Mouse (Mus musculus) forebrain, embryonic 10.5 days (tissue): Measurements from ENCODE around the gene Hyal3. TPM values are rescaled to one million over a fixed set of nuclear protein-coding genes. Genes with fewer than 3 reads are reported as not detected.

Source experiments
- DNase-seq: peaks from one replicate; pipeline ENCODE4 v3.0.0-alpha.2; 2017; ENCODE audit warnings: low spot score; ENCODE audit errors: extremely low spot score
- H3K27ac ChIP-seq: fragments of 300-500 bp; sonication (generic); 2 replicates; pipeline ENCODE4 v1.5.1; 2016; ENCODE audit warnings: mild to moderate bottlenecking
- H3K27me3 ChIP-seq: fragments of 300-500 bp; sonication (generic); 2 replicates; pipeline ENCODE4 v1.6.1; 2016; ENCODE audit warnings: mild to moderate bottlenecking; ENCODE audit not compliant: poor library complexity, severe bottlenecking
- H3K36me3 ChIP-seq: fragments of 300-500 bp; sonication (generic); replicated peaks from 2 replicates; pipeline ENCODE4 v1.6.1; 2016; ENCODE audit warnings: mild to moderate bottlenecking, moderate library complexity
- H3K4me1 ChIP-seq: fragments of 300-500 bp; sonication (generic); 2 replicates; pipeline ENCODE4 v1.6.1; 2016
- H3K4me3 ChIP-seq: fragments of 300-500 bp; sonication (generic); 2 replicates; pipeline ENCODE4 v1.5.1; 2016; ENCODE audit warnings: mild to moderate bottlenecking, moderate library complexity
- H3K9me3 ChIP-seq: fragments of 300-500 bp; sonication (generic); 2 replicates; pipeline ENCODE4 v1.6.1; 2016; ENCODE audit warnings: mild to moderate bottlenecking, moderate library complexity
- WGBS: fragments of 180-500 bp; shearing (Covaris S2); methylation state at CpG from one replicate; pipeline ENCODE4 v1.1.7; 2016; 5-methylcytosine and 5-hydroxymethylcytosine counted together
- polyA plus RNA-seq: library from polyadenylated mRNA; unstranded; fragments of >200 nt; fragmentation: Nextera tagmentation; extraction: Ambion mirVana; gene quantifications from 2 replicates; pipeline ENCODE4 v1.2.1, GENCODE M21; 2016

The Hyal3 gene
- polyA plus RNA-seq, 1 experiment from 2014 or later: 0.42 TPM

- Histone ChIP-seq H3K36me3 (peaks cover 32% of the 10 kb centered on the region), H3K4me3 (peak overlapping the region; percentile 4; the same call in 1 of the 2 replicates), H3K27ac (peak overlapping the region; percentile 92), H3K9me3 (no peaks in the 10 kb centered on the region), H3K27me3 (no peaks in the 10 kb centered on the region), H3K4me1 (peaks cover 69% of the 10 kb centered on the region)
- DNase-seq: no peak
- 96% methylated on average over 14 of the region's 14 CpGs for WGBS
Measured at GRCm38 (mm10) chr9:107579023-107579900, 1.4 kb upstream of the Hyal3 start.

- peaks cover 59% of the 10 kb centered on the region for H3K4me1 ChIP-seq
- H3K27me3 ChIP-seq: no peaks in the 10 kb centered on the region
- H3K27ac ChIP-seq: peak overlapping the region; percentile 92
- H3K36me3 ChIP-seq: peaks cover 19% of the 10 kb centered on the region
- WGBS: 80% methylated on average over 4 of the region's 4 CpGs
- H3K4me3 ChIP-seq: peak overlapping the region; percentile 69
- no peaks in the 10 kb centered on the region for H3K9me3 ChIP-seq
- DNase-seq: no peak
Measured at GRCm38 (mm10) chr9:107581584-107581983, 966 bp downstream of the Hyal3 start.

- 0 out of 2 replicates have a peak overlapping the region, but pooled peaks have one; percentile 92 for H3K27ac ChIP-seq
- 90% methylated on average over 7 of the region's 7 CpGs for WGBS
- no peaks in the 10 kb centered on the region for H3K9me3 ChIP-seq
- no peaks in the 10 kb centered on the region for H3K27me3 ChIP-seq
- H3K36me3 ChIP-seq: peaks cover 19% of the 10 kb centered on the region
- H3K4me1 ChIP-seq: peaks cover 56% of the 10 kb centered on the region
- DNase-seq: no peak
- peak overlapping the region; percentile 0; the same call in 1 of the 2 replicates for H3K4me3 ChIP-seq
Measured at GRCm38 (mm10) chr9:107582509-107583062, 2.0 kb downstream of the Hyal3 start.

DNA sequence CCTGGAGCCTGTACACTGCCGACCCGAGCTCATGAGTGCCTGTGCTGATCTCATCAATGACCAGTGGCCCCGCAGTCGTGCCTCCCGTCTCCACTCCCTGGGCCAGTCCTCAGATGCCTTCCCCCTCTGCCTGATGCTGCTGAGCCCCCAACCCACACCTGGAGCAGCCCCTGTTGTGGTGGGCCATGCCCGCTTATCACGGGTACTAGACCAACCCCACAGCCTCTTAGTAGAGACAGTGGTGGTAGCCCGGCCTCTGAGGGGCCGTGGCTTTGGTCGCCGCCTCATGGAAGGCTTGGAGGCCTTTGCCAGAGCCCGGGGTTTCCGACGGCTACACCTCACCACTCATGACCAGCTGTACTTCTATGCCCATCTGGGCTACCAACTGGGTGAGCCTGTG is 2.6 kb downstream of the Hyal3 start:
- Histone ChIP-seq H3K4me3 (peak overlapping the region; percentile 0; the same call in 1 of the 2 replicates), H3K9me3 (no peaks in the 10 kb centered on the region), H3K4me1 (peaks cover 55% of the 10 kb centered on the region), H3K27ac (no peak overlapping the region), H3K27me3 (no peaks in the 10 kb centered on the region), H3K36me3 (peaks cover 19% of the 10 kb centered on the region)
- 94% methylated on average over 14 of the region's 14 CpGs for WGBS
- DNase-seq: no peak

GRCm38 (mm10) chr9:107586504-107586903 is 5.9 kb downstream of the Hyal3 start:
- peak overlapping the region; percentile 82; the same call in 1 of the 2 replicates for H3K4me3 ChIP-seq
- no peaks in the 10 kb centered on the region for H3K27me3 ChIP-seq
- H3K9me3 ChIP-seq: no peaks in the 10 kb centered on the region
- peaks cover 38% of the 10 kb centered on the region for H3K36me3 ChIP-seq
- DNase-seq: no peak
- H3K4me1 ChIP-seq: peaks cover 43% of the 10 kb centered on the region
- H3K27ac ChIP-seq: peak overlapping the region; percentile 36
- whole genome bisulfite sequencing: 92% methylated on average over 5 of the region's 5 CpGs

- peak; percentile 95 for DNase-seq
- Histone ChIP-seq H3K27ac (peak within 1 kb of the TSS; percentile 90), H3K36me3 (peaks cover 45% of the 10 kb centered on the region), H3K4me1 (peaks cover 36% of the 10 kb centered on the region), H3K9me3 (no peaks in the 10 kb centered on the region), H3K4me3 (peak within 1 kb of the TSS; percentile 82), H3K27me3 (no peaks in the 10 kb centered on the region)
- WGBS: 14% methylated on average over 46 of the region's 46 CpGs
Measured at GRCm38 (mm10) chr9:107586974-107587832, 6.6 kb downstream of the Hyal3 start, which contains the start of gene Ifrd2. Ifrd2 (plus strand) TSS chr9:107587642.

DNA sequence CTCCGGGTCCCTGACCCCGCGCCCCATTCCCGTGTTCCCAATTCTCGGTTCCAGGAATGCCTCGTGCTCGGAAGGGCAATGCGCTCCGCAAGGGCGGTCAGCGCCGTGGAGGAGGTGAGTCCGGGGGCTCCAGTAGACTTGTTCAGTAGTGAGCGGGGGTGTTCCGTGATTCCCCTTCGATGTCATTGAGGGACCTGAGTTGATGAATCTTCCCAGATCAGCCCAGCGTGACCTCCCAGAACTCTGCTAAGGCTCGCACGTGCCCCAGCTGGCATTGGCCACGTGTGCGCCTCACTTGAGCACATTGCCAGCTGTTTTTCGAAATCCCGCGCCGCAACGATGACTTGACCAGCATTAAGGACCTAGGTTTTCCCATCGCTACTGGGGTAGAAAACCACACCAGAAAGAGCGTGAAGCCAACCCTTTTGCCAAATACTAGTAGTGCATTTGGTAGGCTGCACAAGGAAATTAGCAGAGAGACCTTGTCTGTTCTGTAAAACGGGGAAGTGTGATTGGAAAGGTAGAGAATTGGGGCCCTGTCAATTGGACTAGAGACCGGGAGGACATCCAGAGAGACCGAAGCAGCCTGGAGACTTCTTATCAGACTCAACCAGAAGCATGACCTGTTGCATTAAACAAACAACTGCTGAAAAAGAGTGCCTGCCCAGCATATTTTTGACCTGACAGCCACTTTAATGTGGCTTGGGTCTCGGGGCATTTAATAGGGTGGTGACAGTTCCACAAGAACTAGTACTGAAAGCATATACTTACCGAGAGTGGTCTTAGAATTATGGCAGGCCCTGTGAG is 7.4 kb downstream of the Hyal3 start:
- peaks cover 33% of the 10 kb centered on the region for H3K4me1 ChIP-seq
- peaks cover 48% of the 10 kb centered on the region for H3K36me3 ChIP-seq
- H3K9me3 ChIP-seq: no peaks in the 10 kb centered on the region
- no peaks in the 10 kb centered on the region for H3K27me3 ChIP-seq
- H3K27ac ChIP-seq: peak overlapping the region; percentile 90
- 7% methylated on average over 33 of the region's 33 CpGs for WGBS
- no peak for DNase-seq
- peak overlapping the region; percentile 82 for H3K4me3 ChIP-seq

DNA sequence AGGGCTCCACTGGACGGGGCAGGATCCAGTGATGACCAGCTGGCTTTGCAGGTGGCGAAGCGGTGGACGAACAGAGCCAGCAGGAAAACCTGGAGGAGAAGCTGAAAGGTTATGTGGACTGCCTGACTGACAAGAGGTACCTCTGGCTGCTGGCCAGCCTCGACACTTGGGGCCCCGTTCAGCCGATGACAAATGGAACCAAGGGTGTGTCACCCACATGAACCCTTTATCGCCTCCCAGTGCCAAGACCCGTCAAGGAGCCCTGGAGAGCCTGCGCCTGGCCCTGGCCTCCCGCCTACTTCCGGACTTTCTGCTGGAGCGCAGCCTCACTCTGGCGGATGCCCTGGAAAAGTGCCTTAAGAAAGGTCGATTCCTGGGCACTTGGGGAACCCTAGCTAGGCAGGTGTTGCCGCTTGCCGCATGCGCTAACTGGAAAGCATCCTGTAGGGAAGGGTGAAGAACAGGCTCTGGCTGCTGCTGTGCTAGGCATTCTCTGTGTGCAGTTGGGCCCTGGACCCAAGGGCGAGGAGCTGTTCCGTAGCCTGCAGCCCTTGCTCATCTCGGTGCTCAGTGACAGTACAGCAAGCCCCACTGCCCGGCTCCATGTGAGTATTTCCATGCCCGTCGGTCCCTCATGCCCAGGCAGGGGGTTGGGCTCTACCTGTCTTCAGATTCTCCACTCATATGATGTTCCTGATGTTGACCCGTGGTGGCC is 9.6 kb downstream of the Hyal3 start:
- Histone ChIP-seq H3K4me3 (0 out of 2 replicates have a peak overlapping the region, but pooled peaks have one; percentile 1), H3K27me3 (no peaks in the 10 kb centered on the region), H3K4me1 (peaks cover 46% of the 10 kb centered on the region), H3K27ac (no peak overlapping the region), H3K9me3 (no peaks in the 10 kb centered on the region), H3K36me3 (peaks cover 59% of the 10 kb centered on the region)
- no peak for DNase-seq
- 94% methylated on average over 25 of the region's 25 CpGs for whole genome bisulfite sequencing

DNA sequence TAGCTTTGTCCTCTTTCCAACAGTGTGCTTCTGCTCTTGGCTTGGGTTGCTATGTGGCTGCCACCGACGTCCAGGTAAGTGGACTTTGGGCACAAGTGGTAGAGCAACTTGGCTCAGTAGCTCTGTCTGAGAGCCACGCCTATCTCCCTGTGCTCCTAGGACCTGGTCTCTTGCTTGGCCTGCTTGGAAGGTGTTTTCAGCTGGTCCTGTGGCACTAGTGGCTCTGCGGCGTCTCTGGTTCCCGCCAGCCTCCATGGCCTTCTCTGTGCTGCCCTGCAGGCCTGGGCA is 10.1 kb downstream of the Hyal3 start:
- no peak overlapping the region for H3K27ac ChIP-seq
- no peak for DNase-seq
- no peaks in the 10 kb centered on the region for H3K27me3 ChIP-seq
- peaks cover 59% of the 10 kb centered on the region for H3K36me3 ChIP-seq
- peaks cover 46% of the 10 kb centered on the region for H3K4me1 ChIP-seq
- WGBS: 97% methylated on average over 6 of the region's 6 CpGs
- H3K9me3 ChIP-seq: no peaks in the 10 kb centered on the region
- no peak overlapping the region for H3K4me3 ChIP-seq

GRCm38 (mm10) chr9:107593101-107593976 is 12.7 kb downstream of the Hyal3 start:
- WGBS: 81% methylated on average over 11 of the region's 11 CpGs

More at GRCm38 (mm10) chr9:107593101-107593976, 12.7 kb downstream of the Hyal3 start:
- no peak overlapping the region for H3K4me3 ChIP-seq
- no peak overlapping the region for H3K27ac ChIP-seq
- no peaks in the 10 kb centered on the region for H3K9me3 ChIP-seq
- H3K27me3 ChIP-seq: no peaks in the 10 kb centered on the region
- DNase-seq: no peak
- peaks cover 59% of the 10 kb centered on the region for H3K36me3 ChIP-seq
- H3K4me1 ChIP-seq: peaks cover 30% of the 10 kb centered on the region
